Mouse (Mus musculus): ENCODE results near the gene Mpg. TPM values are rescaled to one million over a fixed set of nuclear protein-coding genes. Genes with fewer than 3 reads are reported as not detected.
A peak's percentile ranks its signal among the peaks of the same experiment; 100 is the strongest.

Mpg gene
- total and polyA plus RNA-seq, 2 experiments from 2014 or later: 15.0 to 22.8 TPM

- Histone ChIP-seq H3K27me3 (ENCODE audit: control insufficient read depth, insufficient read depth, low read length) (no peaks in the 10 kb centered on the region), H3K27ac (ENCODE audit: low read depth) (no peak overlapping the region), H3K36me3 (replicated peaks; ENCODE audit: control insufficient read depth, insufficient read depth, low read length) (peaks cover 39% of the 10 kb centered on the region; the same call in 1 of the 2 replicates), H3K4me1 (ENCODE audit: control insufficient read depth, insufficient read depth) (peaks cover 18% of the 10 kb centered on the region), H3K9me3 (replicated peaks; ENCODE audit: control insufficient read depth, low read length) (no peaks in the 10 kb centered on the region), H3K4me2 (ENCODE audit: low read depth, low read length) (no peak overlapping the region), H3K9ac (replicated peaks; ENCODE audit: low read depth, low read length) (no peak overlapping the region), H3K4me3 (ENCODE audit: low read depth, low read length) (no peak overlapping the region)
- DNase-seq (ENCODE audit: low spot score): no peak
- TF ChIP-seq CTCF (IDR thresholded peaks at IDR 0.05; ENCODE audit: low read depth) (no peak), EP300 (IDR thresholded peaks at IDR 0.05; ENCODE audit: low read depth) (no peak)
- no peak for ATAC-seq (ENCODE audit: insufficient read depth, low read depth)
Observed at GRCm38 (mm10) chr11:32241391-32241790, 15.1 kb downstream of the Mpg start.

- H3K9ac ChIP-seq (replicated peaks; ENCODE audit: low read depth, low read length): no peak overlapping the region
- no peak overlapping the region for H3K4me2 ChIP-seq (ENCODE audit: low read depth, low read length)
- H3K4me1 ChIP-seq (ENCODE audit: control insufficient read depth, insufficient read depth): peaks cover 13% of the 10 kb centered on the region; the same call in 1 of the 2 replicates
- H3K27me3 ChIP-seq (ENCODE audit: control insufficient read depth, insufficient read depth, low read length): no peaks in the 10 kb centered on the region
- WGBS: 84% methylated on average over 3 of the region's 3 CpGs
- H3K36me3 ChIP-seq (replicated peaks; ENCODE audit: control insufficient read depth, insufficient read depth, low read length): peaks cover 46% of the 10 kb centered on the region
- no peaks in the 10 kb centered on the region for H3K9me3 ChIP-seq (replicated peaks; ENCODE audit: control insufficient read depth, low read length)
- no peak overlapping the region for H3K4me3 ChIP-seq (ENCODE audit: low read depth, low read length)
- H3K27ac ChIP-seq (ENCODE audit: low read depth): no peak overlapping the region
- ATAC-seq (ENCODE audit: insufficient read depth, low read depth) (no peak), DNase-seq (ENCODE audit: low spot score) (no peak)
- no peak for TF ChIP-seq EP300 (IDR thresholded peaks at IDR 0.05; ENCODE audit: low read depth)
- TF ChIP-seq CTCF (IDR thresholded peaks at IDR 0.05; ENCODE audit: low read depth): no peak
Observed at GRCm38 (mm10) chr11:32242209-32242608, 15.9 kb downstream of the Mpg start.

GRCm38 (mm10) chr11:32243205-32243955, 17.1 kb downstream of the Mpg start:
- Histone ChIP-seq H3K4me3 (ENCODE audit: low read depth, low read length) (no peak overlapping the region), H3K36me3 (replicated peaks; ENCODE audit: control insufficient read depth, insufficient read depth, low read length) (peaks cover 58% of the 10 kb centered on the region), H3K9me3 (replicated peaks; ENCODE audit: control insufficient read depth, low read length) (no peaks in the 10 kb centered on the region), H3K4me2 (ENCODE audit: low read depth, low read length) (no peak overlapping the region), H3K27ac (ENCODE audit: low read depth) (peak overlapping the region; percentile 44; the same call in 1 of the 2 replicates), H3K9ac (replicated peaks; ENCODE audit: low read depth, low read length) (no peak overlapping the region), H3K27me3 (ENCODE audit: control insufficient read depth, insufficient read depth, low read length) (no peaks in the 10 kb centered on the region), H3K4me1 (ENCODE audit: control insufficient read depth, insufficient read depth) (peaks cover 13% of the 10 kb centered on the region; the same call in 1 of the 2 replicates)
- DNase-seq (ENCODE audit: low spot score) (no peak), ATAC-seq (ENCODE audit: insufficient read depth, low read depth) (peak; percentile 62)
- WGBS: 51% methylated on average over 7 of the region's 7 CpGs
- TF ChIP-seq CTCF (IDR thresholded peaks at IDR 0.05; ENCODE audit: low read depth): no peak
- TF ChIP-seq EP300 (IDR thresholded peaks at IDR 0.05; ENCODE audit: low read depth): no peak

GRCm38 (mm10) chr11:32244064-32244463, 17.8 kb downstream of the Mpg start:
- H3K4me1 ChIP-seq (ENCODE audit: control insufficient read depth, insufficient read depth): peaks cover 13% of the 10 kb centered on the region; the same call in 1 of the 2 replicates
- no peak for TF ChIP-seq CTCF (IDR thresholded peaks at IDR 0.05; ENCODE audit: low read depth)
- no peak for TF ChIP-seq EP300 (IDR thresholded peaks at IDR 0.05; ENCODE audit: low read depth)
- H3K27me3 ChIP-seq (ENCODE audit: control insufficient read depth, insufficient read depth, low read length): no peaks in the 10 kb centered on the region
- DNase-seq (ENCODE audit: low spot score) (no peak), ATAC-seq (ENCODE audit: insufficient read depth, low read depth) (no peak)
- H3K4me3 ChIP-seq (ENCODE audit: low read depth, low read length): no peak overlapping the region
- peaks cover 62% of the 10 kb centered on the region for H3K36me3 ChIP-seq (replicated peaks; ENCODE audit: control insufficient read depth, insufficient read depth, low read length)
- no peak overlapping the region for H3K4me2 ChIP-seq (ENCODE audit: low read depth, low read length)
- H3K9ac ChIP-seq (replicated peaks; ENCODE audit: low read depth, low read length): no peak overlapping the region
- peak overlapping the region; percentile 44 for H3K27ac ChIP-seq (ENCODE audit: low read depth)
- WGBS: 62% methylated on average over 3 of the region's 3 CpGs
- no peaks in the 10 kb centered on the region for H3K9me3 ChIP-seq (replicated peaks; ENCODE audit: control insufficient read depth, low read length)

GRCm38 (mm10) chr11:32244617-32245016, 18.3 kb downstream of the Mpg start:
- H3K4me3 ChIP-seq (ENCODE audit: low read depth, low read length): no peak overlapping the region
- DNase-seq (ENCODE audit: low spot score) (no peak), ATAC-seq (ENCODE audit: insufficient read depth, low read depth) (no peak)
- WGBS: 82% methylated on average over 1 of the region's 1 CpGs
- peaks cover 13% of the 10 kb centered on the region; the same call in 1 of the 2 replicates for H3K4me1 ChIP-seq (ENCODE audit: control insufficient read depth, insufficient read depth)
- H3K9me3 ChIP-seq (replicated peaks; ENCODE audit: control insufficient read depth, low read length): no peaks in the 10 kb centered on the region
- H3K27ac ChIP-seq (ENCODE audit: low read depth): peak overlapping the region; percentile 44; the same call in 1 of the 2 replicates
- H3K36me3 ChIP-seq (replicated peaks; ENCODE audit: control insufficient read depth, insufficient read depth, low read length): peaks cover 62% of the 10 kb centered on the region
- no peaks in the 10 kb centered on the region for H3K27me3 ChIP-seq (ENCODE audit: control insufficient read depth, insufficient read depth, low read length)
- no peak overlapping the region for H3K9ac ChIP-seq (replicated peaks; ENCODE audit: low read depth, low read length)
- TF ChIP-seq EP300 (IDR thresholded peaks at IDR 0.05; ENCODE audit: low read depth) (no peak), CTCF (IDR thresholded peaks at IDR 0.05; ENCODE audit: low read depth) (no peak)
- H3K4me2 ChIP-seq (ENCODE audit: low read depth, low read length): no peak overlapping the region
